Mouse (Mus musculus): Measurements from ENCODE around the gene Phf2.

- no peak for TF ChIP-seq CTCF (IDR thresholded peaks at IDR 0.05; ENCODE audit: borderline replicate concordance, extremely low read depth, insufficient read depth, insufficient read length)
- TF ChIP-seq POLR2A (IDR thresholded peaks at IDR 0.05; ENCODE audit: borderline replicate concordance, extremely low read depth, insufficient read depth, insufficient read length, poor library complexity, severe bottlenecking): no peak
These were observed 1.8 kb downstream of the Phf2 start for GRCm38 (mm10) chr13:48869088-48869487.
